Mouse (Mus musculus) kidney, postnatal 36 days (tissue): Measurements from ENCODE around the gene Sh3bp5.
A peak's percentile ranks its signal among the peaks of the same experiment; 100 is the strongest.

Experiments used
- DNase-seq, 2 experiments: peaks; one replicate each; pipeline ENCODE4 v3.0.0; 2021 to 2022; ENCODE audit warnings: mixed read lengths in 2 of 2

Gene Sh3bp5

DNA sequence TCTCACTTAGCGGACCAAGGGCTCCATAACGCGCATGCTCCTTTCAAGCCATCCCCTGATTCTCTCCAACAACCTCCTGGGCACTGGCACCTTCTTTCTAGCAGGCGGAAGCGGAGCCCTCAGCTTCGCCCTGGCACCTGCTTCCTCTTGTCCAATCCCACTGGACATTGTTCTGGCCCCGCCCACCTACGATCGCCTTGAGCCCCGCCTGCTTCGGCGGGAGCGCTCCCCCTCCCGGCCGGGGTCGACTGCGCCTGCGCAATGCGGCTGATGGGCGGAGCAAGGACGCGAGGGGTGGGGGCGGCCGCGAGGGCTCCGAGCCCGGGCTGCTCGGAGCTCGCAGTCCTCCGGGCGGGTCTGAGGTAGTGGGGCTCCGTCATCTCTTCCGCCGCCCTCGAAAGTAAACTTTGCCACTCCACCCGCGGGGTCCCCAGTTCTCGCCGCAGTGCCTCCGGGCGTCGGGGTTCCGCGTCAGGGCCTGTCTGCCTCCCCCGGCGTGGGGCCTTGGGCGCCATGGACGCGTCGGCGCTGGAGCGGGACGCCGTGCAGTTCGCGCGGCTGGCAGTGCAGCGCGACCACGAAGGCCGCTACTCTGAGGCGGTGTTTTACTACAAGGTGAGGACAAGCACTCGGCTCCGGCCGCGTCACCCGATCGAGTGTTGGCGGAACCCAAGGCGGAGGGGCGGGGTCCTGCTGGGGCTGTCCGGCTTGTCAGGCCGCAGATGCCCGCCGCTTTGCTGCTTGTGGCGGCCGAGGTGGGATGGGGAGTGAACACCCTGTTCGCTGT, 99.3 kb downstream of the Sh3bp5 start, which contains the start of gene Capn7:
Gene Capn7, plus strand, starts transcription at position 270 of the 787 bp plus-strand sequence.
- peak; percentile 98 to 100 for DNase-seq

DNA sequence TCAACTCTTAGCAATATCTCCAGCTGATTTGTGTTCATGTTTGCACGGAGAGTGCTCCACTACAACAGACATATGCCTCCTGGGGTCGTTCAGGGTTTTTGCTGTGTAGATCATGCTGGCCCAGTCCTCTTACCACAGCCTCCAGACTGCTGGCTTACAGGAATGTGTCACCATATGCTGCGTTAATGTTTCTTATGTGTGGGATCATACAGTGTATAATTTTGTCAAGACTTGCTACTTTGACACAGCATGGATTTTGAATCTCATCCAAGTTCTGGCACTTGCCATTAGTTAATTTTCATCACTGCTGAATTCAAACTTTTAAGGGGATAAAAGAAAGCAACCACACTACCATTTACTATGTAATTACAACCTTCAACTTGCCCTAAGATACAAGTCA, 100.1 kb downstream of the Sh3bp5 start:
- no peak for DNase-seq

DNA sequence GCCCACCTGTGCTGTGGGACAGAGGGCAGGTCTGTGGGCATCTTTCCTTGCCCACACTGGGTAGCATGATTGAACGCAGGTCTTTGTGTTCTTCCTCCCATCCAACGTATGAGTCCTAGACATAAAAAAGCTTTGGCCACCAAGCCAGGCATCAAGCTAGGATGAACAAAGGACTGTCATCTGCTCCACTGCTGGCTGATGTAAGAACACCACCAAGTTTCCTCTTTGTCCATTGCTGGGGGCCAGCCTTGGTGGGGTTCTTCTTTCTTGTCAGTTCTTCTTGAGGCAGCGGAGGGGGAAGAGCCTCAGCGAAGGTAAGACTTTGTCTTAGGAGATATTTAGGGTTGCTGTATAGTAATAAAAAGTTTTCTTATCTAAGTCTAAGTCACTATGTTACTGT, 104.9 kb downstream of the Sh3bp5 start:
- no peak for DNase-seq

DNA sequence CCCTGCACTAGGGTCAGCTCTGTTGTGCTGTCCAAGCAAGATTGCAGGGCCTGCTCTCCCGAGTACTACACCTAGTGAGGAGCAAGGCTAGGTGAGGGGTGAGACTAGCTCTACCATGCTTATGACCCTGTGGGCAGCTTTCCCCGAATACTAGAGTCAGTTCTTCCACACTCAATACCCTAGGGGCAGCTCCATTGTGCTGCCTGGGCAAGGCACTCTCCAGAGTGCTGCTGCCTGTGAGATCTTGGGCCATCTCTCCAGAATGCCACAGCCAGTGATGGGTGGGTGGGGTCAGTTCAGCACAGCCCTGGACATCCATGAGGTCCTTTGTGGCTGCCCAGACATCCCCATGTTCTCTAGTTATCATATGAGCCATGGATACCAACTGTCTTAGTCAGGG, 106.1 kb downstream of the Sh3bp5 start:
- DNase-seq = no peak

DNA sequence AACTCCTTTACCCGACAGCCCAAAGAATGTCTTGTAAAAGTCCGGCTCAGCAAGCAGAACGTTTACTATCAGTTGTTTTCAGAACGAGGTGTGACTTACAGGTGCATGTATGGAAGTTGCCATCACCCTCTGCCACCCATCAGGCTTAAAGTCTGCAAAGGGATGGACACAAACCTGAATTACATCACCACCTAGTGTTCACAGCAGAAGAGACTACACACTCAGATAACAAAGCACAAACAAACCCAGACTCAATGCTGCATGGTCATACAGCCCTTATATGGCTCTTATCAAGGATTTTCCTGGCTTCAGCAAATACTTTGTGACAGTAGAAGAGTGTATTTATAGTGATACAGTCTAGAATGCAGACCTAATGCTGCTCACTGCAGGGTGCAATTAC, 108.2 kb downstream of the Sh3bp5 start:
- no peak for DNase-seq

DNA sequence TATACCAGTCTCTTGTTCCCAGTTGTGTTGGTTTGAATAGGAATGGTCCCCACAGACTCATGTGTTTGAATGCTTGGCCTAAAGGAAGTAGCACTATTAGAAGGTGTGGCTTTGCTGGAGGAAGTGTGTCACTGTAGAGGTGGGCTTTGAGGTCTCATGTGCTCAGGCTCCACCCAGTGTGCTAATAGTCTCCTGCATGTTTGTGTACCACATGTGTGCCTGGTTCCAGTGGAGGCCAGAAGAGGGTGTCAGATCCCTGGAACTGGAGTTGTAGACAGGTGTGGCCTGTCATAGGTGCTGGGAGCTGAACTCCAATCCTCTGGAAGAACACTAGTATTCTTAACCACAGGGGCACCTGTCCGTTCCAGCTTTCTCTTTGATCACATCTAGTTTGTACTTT, 108.7 kb downstream of the Sh3bp5 start:
- no peak for DNase-seq

DNA sequence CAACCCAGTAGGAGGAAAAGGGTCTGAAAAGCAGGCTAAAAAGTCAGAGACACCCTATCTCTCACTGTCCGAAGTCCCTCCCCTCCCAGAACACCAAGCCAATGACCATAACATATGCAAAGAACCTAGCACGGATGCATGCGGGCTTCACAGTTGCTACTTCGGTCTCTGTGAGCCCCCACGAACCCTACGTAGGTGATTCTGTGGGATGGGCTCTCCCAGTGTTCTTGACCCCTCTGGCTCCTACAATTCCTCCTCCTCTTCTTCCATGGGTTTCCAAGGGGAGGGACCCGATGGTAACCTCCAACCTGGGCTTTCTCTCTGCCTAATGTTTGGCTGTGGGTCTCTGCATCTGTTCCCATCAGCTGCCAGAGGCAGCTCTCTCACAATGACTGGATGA, 109.1 kb downstream of the Sh3bp5 start:
- no peak for DNase-seq

DNA sequence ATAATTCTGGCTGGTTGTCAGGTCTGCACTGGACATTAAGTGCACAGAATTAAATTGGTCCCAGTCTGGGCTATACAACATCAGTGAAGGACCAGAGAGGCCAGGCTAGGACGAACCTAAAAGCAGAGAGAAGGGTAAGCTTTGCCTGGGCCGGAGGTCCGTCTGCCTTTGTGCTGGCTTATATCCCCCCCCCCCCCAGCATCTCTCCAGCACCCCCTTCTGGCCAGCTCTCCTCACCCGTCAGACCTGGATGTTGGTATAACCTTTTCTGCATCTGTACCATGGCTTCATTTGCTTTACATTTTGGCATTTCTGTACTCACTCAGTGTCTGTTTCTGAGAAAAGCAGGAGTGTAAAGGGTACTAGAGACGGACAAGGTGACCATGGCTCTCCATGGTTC, 110.3 kb downstream of the Sh3bp5 start:
- no peak for DNase-seq

DNA sequence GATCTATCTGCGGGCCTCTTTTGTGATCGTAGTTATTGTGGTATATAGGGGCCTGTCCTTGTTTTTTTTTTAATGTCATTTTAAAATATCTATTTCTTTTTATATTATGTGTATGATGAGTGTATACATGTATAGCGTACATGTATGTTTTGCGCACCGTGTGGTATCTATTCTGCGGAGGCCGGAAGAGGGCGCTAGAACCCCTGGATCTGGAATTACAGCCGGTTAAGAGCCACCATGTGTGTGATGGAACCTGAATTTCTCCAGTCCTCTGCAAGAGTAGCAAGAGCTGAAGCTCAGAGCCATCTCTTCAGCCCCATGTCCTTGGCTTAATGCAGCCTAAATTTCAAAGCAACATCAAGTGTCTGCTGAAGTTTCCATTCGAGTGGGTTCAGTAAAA, 111.0 kb downstream of the Sh3bp5 start:
- peak in 1 of 2 experiments; percentile 56 for DNase-seq

DNA sequence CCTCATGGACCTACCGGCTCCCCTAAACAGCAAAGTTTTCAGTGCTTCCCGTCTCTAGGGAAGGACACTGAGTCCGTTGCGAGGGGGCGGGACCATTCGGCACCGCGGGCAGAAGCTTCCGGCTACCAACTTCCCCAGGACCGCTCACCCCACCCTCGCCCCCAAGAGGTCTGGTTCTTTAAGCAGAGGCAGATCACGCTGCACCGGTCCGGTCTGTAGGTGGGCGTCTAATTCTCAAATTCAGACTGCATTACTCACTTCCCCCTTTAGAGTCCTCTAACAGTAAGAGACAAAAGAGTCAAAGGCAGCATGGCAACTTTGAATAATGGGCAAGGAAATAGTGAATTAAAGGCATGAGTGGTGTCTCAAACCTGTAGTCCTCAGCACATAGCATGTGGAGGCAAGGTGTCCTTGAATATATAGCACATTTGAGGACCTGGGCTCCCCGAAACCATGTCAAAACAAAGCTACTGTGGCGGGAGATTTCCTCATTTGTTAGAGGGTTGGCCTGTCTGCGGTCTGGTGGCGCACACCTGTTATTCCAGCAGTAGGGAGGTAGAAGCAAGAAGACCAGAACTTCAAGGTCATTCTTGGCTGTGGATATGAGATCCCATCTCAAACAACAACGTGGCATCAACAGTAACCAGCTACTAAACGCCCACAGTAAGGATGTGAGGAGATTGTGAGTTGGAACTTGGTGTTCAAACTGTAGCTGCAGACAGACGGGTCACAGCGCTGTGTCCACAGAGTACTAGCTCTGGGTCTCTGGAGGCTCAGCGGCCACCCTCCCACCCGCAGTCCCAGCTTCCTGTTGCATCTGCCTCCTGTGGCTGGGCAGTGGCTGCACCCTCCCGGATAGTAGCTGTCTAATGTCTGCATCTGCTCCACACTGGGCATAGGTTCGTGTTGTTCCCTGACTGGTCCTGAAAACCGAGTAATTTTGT, 111.8 kb downstream of the Sh3bp5 start, which contains the start of gene Dnah1:
Gene Dnah1, minus strand, starts transcription at position 48 of the 944 bp plus-strand sequence.
- DNase-seq = peak; percentile 54 to 78

DNA sequence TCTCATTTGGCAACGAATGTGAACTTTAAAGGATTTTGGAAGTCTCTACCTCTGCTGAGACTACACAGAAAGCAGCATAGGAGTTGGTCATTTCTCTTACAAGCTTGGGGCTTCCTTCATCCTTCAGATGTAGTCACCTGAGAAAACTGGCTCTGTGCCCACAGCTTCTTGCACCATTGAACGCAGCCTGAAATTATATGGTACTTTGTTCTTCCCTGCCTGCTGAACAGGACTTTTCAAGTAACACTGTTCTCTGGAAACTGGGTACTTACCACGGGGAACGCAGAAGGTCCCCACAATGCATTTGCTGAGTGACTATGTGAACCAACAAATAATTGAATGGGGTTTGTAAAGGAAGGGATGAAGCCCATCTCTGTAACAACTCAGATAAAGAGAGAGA, 112.7 kb downstream of the Sh3bp5 start:
- DNase-seq = peak; percentile 14 to 53

DNA sequence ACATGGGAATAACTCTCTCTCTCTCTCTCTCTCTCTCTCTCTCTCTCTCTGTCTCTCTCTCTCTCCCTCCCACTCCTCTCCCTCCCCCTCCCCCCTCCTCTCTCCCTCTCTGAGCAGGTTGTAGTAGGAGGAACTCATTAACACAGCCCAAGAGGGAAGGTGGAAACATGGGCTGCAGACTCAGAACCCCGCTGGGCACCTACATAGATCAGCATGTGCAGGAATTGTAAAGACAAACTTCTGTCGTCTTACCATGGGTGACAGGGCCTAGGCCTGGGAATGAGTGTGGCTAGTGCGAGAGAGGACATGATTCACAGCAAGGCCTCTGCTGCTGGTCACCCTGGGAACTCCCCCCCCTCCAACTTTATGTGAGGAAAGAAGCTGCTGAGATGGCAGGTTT, 113.7 kb downstream of the Sh3bp5 start:
- DNase-seq = no peak

DNA sequence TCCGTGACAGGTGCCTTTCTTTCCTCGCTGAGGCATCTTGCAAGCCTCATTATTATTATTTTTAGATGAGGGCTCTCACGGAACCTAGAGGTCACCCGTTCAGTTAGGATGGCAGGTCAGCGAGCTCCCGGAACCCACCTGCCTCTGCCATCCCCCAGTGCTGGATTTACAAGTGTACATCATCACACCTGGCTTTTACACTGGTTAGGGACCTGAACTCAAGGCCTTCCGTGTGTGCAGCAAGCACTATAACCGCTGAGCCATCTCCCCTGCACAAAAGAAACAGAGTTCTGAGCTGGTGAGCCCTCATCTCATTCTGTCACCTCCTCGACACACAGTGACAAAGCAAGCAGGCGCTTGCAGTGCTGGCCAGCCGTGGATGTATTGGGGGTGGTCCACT, 114.7 kb downstream of the Sh3bp5 start:
- DNase-seq = no peak

DNA sequence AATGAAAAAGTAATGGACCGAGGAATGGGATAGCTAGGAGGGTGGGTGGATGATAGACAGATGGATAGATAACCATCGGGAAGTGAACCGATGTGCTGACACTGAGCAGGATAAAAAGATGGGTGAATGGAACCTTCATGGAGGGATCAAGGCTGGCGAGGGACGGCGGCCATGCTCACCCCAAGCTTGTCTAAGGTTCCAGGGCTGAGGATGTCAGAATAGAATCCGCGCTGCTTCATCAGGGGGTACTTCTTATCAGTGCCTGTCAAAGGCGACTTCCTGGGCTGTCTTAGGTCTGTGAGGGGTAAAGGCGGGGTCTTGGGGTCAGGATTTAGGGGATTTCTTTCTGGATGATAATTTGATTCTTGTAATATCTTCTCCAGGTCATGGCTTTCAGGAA, 116.3 kb downstream of the Sh3bp5 start:
- no peak for DNase-seq

DNA sequence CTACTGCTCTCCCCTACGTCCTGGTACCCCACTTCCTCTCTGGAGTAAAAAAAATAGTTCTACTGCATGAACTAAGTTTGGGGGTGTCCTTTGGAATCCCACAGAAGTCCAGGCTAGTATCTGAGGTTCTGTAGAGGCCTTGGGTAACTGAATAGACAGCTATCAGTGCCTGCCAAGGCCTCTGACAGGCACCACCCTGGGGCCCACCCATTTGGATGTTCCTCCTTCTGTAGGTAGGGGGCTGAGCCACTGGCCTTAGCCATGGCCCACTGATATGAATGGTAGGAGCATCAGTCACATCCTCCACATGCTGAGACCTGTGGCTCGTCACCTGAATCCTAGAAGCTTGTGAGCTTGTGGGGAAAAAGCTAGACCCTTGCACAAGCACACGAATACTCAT, 118.1 kb downstream of the Sh3bp5 start:
- DNase-seq = no peak

DNA sequence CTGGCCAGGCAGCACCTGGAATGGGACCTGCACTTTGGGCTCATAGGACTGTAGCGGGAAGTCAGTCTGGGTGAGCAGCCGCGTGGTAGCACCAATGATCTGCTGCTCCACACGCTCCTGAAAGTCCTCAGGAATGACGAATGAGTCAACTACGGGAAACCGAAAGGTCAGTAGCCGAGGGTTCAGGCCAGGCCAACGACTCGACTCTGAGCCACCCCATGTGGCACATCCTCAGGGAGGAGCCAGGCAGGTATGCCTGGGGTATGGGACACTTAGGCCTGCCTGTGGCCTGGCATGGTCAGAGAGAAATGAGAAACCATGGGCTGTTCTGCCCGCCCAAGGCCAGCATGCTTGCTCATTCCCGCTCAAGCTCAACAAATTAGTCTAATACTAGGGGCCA, 119.3 kb downstream of the Sh3bp5 start:
- no peak for DNase-seq

DNA sequence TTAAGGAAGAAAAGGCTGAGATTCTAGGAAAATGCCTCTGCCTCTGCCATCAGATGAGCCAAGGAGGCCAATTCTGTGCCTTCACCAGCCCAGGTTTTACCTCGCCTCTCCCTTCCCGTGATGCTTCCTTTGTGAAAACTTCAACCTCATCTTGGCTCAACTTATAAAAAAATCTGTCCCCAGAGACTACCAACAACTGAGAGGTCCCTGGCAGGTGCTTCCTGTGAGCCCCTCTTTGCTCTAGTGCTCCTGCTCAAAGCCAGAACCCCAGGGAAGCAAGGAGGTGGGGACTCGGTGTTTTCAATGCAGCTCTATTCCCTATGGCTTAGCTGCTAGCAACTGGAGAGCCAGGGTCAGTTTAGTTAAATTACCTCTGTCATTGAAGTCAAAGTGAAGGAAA, 122.7 kb downstream of the Sh3bp5 start:
- DNase-seq = no peak
